Mouse (Mus musculus): ENCODE data around the gene Tacc2. TPM values are rescaled to one million over a fixed set of nuclear protein-coding genes. Genes with fewer than 3 reads are reported as not detected.

Gene Tacc2
- polyA plus RNA-seq, 1 experiment, result 72.2 TPM

DNA sequence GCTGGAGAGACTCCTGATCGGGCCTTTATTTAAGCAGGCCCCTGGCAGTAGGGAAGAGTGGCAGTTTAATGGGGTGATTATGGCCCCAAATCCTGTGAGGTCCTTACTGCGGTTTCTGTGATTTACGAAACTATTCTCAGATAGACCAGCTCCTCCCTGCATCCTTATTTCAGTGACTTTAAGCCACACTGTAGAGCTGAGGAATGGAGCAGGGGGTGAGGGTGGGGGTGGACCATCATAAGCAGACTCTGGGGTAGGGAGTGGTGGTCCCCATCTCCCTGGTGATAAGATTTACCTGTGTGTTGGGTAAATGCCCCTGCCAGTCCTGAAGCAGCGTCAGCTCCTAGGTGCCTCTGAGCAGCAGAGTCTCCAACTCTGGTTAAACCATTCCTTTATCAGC is 29.7 kb downstream of the Tacc2 start:
- WGBS, result 64% methylated on average over 4 of the region's 4 CpGs
- no peaks in the 10 kb centered on the region; the same call in 1 of the 2 replicates for H3K36me3 ChIP-seq (ENCODE audit: control insufficient read depth, insufficient read depth, low read length)
- no peak overlapping the region for H3K27ac ChIP-seq (ENCODE audit: insufficient read depth, low read depth, low read length)
- TF ChIP-seq POLR2A (IDR thresholded peaks at IDR 0.05; ENCODE audit: low read depth, low read length) (no peak), CTCF (conservative IDR thresholded peaks at IDR 0.05; ENCODE audit: insufficient read depth, insufficient read length, low read depth, low read length) (no peak)
- H3K4me1 ChIP-seq (ENCODE audit: control insufficient read depth, insufficient read depth, low read length), result peaks cover 19% of the 10 kb centered on the region
- no peak for DNase-seq
- H3K4me3 ChIP-seq (ENCODE audit: insufficient read depth, low read depth, low read length), result no peak overlapping the region
- no peaks in the 10 kb centered on the region for H3K27me3 ChIP-seq (replicated peaks; ENCODE audit: control insufficient read depth, insufficient read depth, low read length)

DNA sequence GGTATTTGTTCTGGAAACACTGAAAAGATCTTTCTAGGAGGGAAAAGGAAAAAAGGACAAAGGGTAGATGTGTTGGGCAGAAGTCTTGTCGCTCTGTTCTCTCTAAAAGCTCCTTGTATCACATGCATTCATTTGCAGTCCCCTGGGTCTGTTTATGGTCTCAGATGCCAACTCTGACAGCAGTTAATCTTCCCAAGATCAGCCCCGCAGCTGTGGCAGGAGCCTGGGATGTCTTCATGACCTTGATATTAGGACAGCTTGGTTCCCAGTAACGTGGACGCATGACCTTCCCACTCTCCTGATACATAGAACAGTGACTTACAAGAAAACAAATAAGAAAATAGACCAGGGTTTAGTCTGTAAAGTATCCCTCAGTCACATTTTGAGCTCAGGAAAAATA is 36.7 kb downstream of the Tacc2 start:
- Histone ChIP-seq H3K4me3 (ENCODE audit: insufficient read depth, low read depth, low read length) (no peak overlapping the region), H3K27me3 (replicated peaks; ENCODE audit: control insufficient read depth, insufficient read depth, low read length) (no peaks in the 10 kb centered on the region), H3K36me3 (ENCODE audit: control insufficient read depth, insufficient read depth, low read length) (no peaks in the 10 kb centered on the region), H3K27ac (ENCODE audit: insufficient read depth, low read depth, low read length) (0 out of 2 replicates have a peak overlapping the region, but pooled peaks have one; percentile 51), H3K4me1 (ENCODE audit: control insufficient read depth, insufficient read depth, low read length) (no peaks in the 10 kb centered on the region; the same call in 1 of the 2 replicates)
- no peak for DNase-seq
- no peak for TF ChIP-seq POLR2A (IDR thresholded peaks at IDR 0.05; ENCODE audit: low read depth, low read length)
- TF ChIP-seq CTCF (conservative IDR thresholded peaks at IDR 0.05; ENCODE audit: insufficient read depth, insufficient read length, low read depth, low read length), result no peak
- 57% methylated on average over 4 of the region's 4 CpGs for WGBS

DNA sequence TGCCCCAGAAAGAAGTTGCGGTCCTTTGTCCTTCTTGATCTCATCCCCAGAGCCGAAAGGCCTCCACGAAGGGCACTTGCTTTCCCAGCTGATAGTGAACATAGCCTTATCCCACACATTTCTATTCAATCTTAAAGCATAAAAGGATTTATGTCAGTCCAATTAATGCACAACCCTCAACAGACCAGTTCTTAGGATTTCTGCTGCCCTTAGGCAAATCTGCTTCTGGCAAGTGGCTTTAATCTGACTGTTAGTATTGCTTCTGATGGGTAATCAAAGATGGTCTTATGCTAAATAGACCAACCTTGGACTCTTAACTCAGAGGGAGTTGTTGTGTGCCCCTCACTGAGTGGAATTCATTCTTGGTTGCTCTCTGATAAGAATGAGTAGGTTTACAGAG is 40.4 kb downstream of the Tacc2 start:
- no peak for DNase-seq
- Histone ChIP-seq H3K4me3 (ENCODE audit: insufficient read depth, low read depth, low read length) (no peak overlapping the region), H3K27ac (ENCODE audit: insufficient read depth, low read depth, low read length) (no peak overlapping the region), H3K36me3 (ENCODE audit: control insufficient read depth, insufficient read depth, low read length) (no peaks in the 10 kb centered on the region), H3K4me1 (ENCODE audit: control insufficient read depth, insufficient read depth, low read length) (peaks cover 13% of the 10 kb centered on the region; the same call in 1 of the 2 replicates), H3K27me3 (replicated peaks; ENCODE audit: control insufficient read depth, insufficient read depth, low read length) (no peaks in the 10 kb centered on the region)
- TF ChIP-seq CTCF (conservative IDR thresholded peaks at IDR 0.05; ENCODE audit: insufficient read depth, insufficient read length, low read depth, low read length) (no peak), POLR2A (IDR thresholded peaks at IDR 0.05; ENCODE audit: low read depth, low read length) (no peak)
- WGBS, result 91% methylated on average over 3 of the region's 3 CpGs

DNA sequence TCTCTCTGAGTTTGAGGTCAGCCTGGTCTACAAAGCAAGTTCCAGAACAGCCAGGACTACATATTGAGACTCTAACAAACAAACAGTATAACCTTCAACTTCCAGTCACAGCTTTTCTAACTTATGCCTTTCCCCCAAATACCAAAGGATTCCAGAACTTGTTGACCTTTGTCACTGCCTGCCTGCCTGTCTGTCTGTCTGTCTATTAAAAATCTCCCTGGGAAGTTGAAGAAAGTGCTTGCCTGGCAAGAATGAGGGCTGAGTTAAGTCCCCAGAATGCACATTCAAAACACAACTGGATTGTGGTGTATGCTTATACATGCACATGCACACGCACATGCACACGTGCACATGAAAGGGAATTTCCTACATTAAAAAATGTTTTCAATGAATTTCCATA is 43.8 kb downstream of the Tacc2 start:
- Histone ChIP-seq H3K27ac (ENCODE audit: insufficient read depth, low read depth, low read length) (peak overlapping the region; percentile 75; the same call in 1 of the 2 replicates), H3K4me1 (ENCODE audit: control insufficient read depth, insufficient read depth, low read length) (peaks cover 13% of the 10 kb centered on the region; the same call in 1 of the 2 replicates), H3K27me3 (replicated peaks; ENCODE audit: control insufficient read depth, insufficient read depth, low read length) (no peaks in the 10 kb centered on the region), H3K36me3 (ENCODE audit: control insufficient read depth, insufficient read depth, low read length) (no peaks in the 10 kb centered on the region), H3K4me3 (ENCODE audit: insufficient read depth, low read depth, low read length) (no peak overlapping the region)
- WGBS, result 76% methylated on average over 2 of the region's 2 CpGs
- peak; percentile 50 for DNase-seq
- TF ChIP-seq POLR2A (IDR thresholded peaks at IDR 0.05; ENCODE audit: low read depth, low read length), result no peak
- TF ChIP-seq CTCF (conservative IDR thresholded peaks at IDR 0.05; ENCODE audit: insufficient read depth, insufficient read length, low read depth, low read length), result no peak

DNA sequence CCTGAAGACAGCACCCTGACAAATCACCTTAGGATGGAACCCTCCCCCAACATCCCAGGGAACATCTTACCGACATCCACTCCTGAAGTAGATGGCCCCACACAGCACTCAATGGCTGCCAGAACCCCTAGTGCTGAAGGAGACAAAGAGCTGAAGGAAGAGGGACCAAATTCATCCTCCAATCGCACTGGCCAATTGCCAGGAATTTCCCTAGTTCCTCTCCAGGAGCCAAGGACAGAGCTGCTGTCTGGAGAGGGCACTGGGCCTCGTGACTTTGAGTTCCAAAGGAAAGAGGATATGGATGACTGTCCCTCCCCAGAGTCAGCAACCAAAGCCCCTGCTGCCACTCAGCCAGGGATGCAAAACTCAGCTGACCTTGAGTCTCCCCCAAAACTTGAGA is 44.7 kb downstream of the Tacc2 start:
- 53% methylated on average over 3 of the region's 3 CpGs for whole genome bisulfite sequencing
- no peak for TF ChIP-seq POLR2A (IDR thresholded peaks at IDR 0.05; ENCODE audit: low read depth, low read length)
- TF ChIP-seq CTCF (conservative IDR thresholded peaks at IDR 0.05; ENCODE audit: insufficient read depth, insufficient read length, low read depth, low read length), result no peak
- DNase-seq, result peak; percentile 60

DNA sequence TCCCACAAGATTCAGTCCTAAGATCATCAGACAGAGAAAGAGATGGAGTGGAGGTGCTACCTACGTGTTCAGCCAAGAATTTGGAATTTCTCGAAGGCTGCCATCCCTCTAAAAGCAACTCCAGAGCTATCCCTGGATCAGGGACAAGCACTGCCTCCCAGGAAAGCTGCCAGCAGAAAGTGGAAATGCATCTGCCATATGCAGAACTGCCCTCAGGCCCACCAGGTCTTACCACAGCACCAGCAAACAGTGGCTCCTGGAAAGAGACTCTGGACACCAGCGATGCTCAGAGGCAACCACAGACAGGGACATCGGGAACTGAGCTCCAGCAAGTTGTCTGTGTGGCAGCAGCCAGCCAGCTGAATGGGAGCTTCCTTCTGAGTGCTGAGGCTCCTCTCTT is 45.1 kb downstream of the Tacc2 start:
- no peak for DNase-seq
- Histone ChIP-seq H3K27me3 (replicated peaks; ENCODE audit: control insufficient read depth, insufficient read depth, low read length) (no peaks in the 10 kb centered on the region), H3K27ac (ENCODE audit: insufficient read depth, low read depth, low read length) (no peak overlapping the region), H3K4me3 (ENCODE audit: insufficient read depth, low read depth, low read length) (no peak overlapping the region), H3K36me3 (ENCODE audit: control insufficient read depth, insufficient read depth, low read length) (no peaks in the 10 kb centered on the region), H3K4me1 (ENCODE audit: control insufficient read depth, insufficient read depth, low read length) (peaks cover 13% of the 10 kb centered on the region; the same call in 1 of the 2 replicates)
- WGBS, result 83% methylated on average over 4 of the region's 4 CpGs
- no peak for TF ChIP-seq POLR2A (IDR thresholded peaks at IDR 0.05; ENCODE audit: low read depth, low read length)
- TF ChIP-seq CTCF (conservative IDR thresholded peaks at IDR 0.05; ENCODE audit: insufficient read depth, insufficient read length, low read depth, low read length), result no peak

More for the DNA sequence above, 44.7 kb downstream of the Tacc2 start:
- Histone ChIP-seq H3K4me3 (ENCODE audit: insufficient read depth, low read depth, low read length) (no peak overlapping the region), H3K27ac (ENCODE audit: insufficient read depth, low read depth, low read length) (no peak overlapping the region), H3K36me3 (ENCODE audit: control insufficient read depth, insufficient read depth, low read length) (no peaks in the 10 kb centered on the region), H3K27me3 (replicated peaks; ENCODE audit: control insufficient read depth, insufficient read depth, low read length) (no peaks in the 10 kb centered on the region), H3K4me1 (ENCODE audit: control insufficient read depth, insufficient read depth, low read length) (peaks cover 13% of the 10 kb centered on the region; the same call in 1 of the 2 replicates)

DNA sequence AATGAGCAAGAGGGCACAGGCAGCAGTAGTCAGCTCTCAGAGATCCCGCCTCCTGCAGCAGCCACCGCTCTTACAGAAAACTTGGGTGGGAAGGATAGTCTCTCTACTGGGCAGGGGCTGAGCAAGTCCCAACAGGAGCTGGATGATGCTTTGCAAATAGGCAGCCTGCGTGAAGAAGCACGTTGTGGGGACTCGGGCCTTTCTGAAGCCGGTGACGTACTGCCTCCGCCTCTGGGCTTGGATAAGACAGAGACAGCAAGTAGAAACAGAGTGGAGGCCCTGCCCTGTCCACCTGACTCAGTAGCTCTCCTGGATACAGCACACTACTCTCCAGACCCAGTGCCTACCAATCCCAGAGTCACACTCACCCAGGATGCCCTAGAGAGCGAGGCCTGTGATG is 47.1 kb downstream of the Tacc2 start:
- no peak overlapping the region for H3K4me3 ChIP-seq (ENCODE audit: insufficient read depth, low read depth, low read length)
- peaks cover 13% of the 10 kb centered on the region; the same call in 1 of the 2 replicates for H3K4me1 ChIP-seq (ENCODE audit: control insufficient read depth, insufficient read depth, low read length)
- no peak for TF ChIP-seq CTCF (conservative IDR thresholded peaks at IDR 0.05; ENCODE audit: insufficient read depth, insufficient read length, low read depth, low read length)
- no peak for TF ChIP-seq POLR2A (IDR thresholded peaks at IDR 0.05; ENCODE audit: low read depth, low read length)
- DNase-seq, result no peak
- no peak overlapping the region for H3K27ac ChIP-seq (ENCODE audit: insufficient read depth, low read depth, low read length)
- 94% methylated on average over 9 of the region's 9 CpGs for WGBS
- H3K36me3 ChIP-seq (ENCODE audit: control insufficient read depth, insufficient read depth, low read length), result no peaks in the 10 kb centered on the region
- H3K27me3 ChIP-seq (replicated peaks; ENCODE audit: control insufficient read depth, insufficient read depth, low read length), result no peaks in the 10 kb centered on the region

Data from kidney, adult 2 months (tissue).